ENCODE assay signal across 14 mouse cellular contexts in the genomic region with DNA sequence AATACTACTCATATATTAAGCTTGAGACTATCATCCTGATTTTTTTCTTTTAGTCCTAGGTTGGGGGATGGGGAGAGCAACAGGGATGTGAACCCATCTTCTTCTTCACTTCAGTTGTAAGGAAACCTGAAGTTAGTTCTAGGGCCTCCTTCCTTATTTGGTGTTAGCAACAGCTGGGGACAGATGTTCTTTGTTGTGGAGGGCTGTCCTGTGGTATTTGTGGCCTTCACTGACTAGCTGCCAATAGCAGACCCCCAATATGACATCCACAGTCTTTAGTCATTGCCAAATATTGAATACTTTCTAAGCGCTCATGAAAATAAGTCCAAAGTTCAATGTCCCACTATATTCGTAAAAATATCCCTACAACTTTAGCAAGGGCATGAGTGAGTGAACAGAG.
"Had no signal": no experiment of that assay in that cellular context is flagged by ENCODE, and none has a peak within 500 bp of the region (broad histone marks: within the 10 kb centered on the region; RNA-seq: fewer than 3 reads in every experiment).

No protein-coding gene starts in this region.

- H3K36me3 ChIP-seq: hindbrain, embryonic 15.5 days; limb, embryonic 10.5 days; midbrain, embryonic 12.5 days; neural tube, embryonic 13.5 days had no signal

- ATAC-seq: midbrain, embryonic 16.5 days had no signal

- H3K9ac ChIP-seq: hindbrain, embryonic 15.5 days; liver, embryonic 15.5 days; midbrain, embryonic 12.5 days; neural tube, embryonic 13.5 days had no signal

- H3K4me1 ChIP-seq: hindbrain, embryonic 15.5 days; limb, embryonic 10.5 days; liver, embryonic 15.5 days; midbrain, embryonic 12.5 days; neural tube, embryonic 13.5 days had no signal

- H3K4me2 ChIP-seq: hindbrain, embryonic 15.5 days; liver, embryonic 11.5 days; liver, embryonic 15.5 days; midbrain, embryonic 12.5 days; neural tube, embryonic 13.5 days had no signal

- H3K4me3 ChIP-seq: hindbrain, embryonic 15.5 days; left cerebral cortex, adult 2 months; limb, embryonic 10.5 days; liver, embryonic 15.5 days; midbrain, embryonic 12.5 days; neural tube, embryonic 13.5 days had no signal

- H3K9me3 ChIP-seq: hindbrain, embryonic 15.5 days; limb, embryonic 10.5 days; liver, embryonic 15.5 days; midbrain, embryonic 12.5 days; neural tube, embryonic 13.5 days had no signal

- H3K27ac ChIP-seq: hindbrain, embryonic 15.5 days; left cerebral cortex, adult 2 months; limb, embryonic 10.5 days; liver, embryonic 15.5 days; midbrain, embryonic 12.5 days; neural tube, embryonic 13.5 days had no signal

- H3K27me3 ChIP-seq: hindbrain, embryonic 15.5 days; liver, embryonic 15.5 days; midbrain, embryonic 12.5 days; neural tube, embryonic 13.5 days had no signal

- DNase-seq: kidney, adult 11 months; kidney, adult 9 months; retina, postnatal 1 day; right cerebral cortex, postnatal 4 days; spleen, adult 18-20 months; thymus, postnatal 4 days had no signal
